Mouse (Mus musculus): ENCODE measurements around the gene Tbrg1.

DNA sequence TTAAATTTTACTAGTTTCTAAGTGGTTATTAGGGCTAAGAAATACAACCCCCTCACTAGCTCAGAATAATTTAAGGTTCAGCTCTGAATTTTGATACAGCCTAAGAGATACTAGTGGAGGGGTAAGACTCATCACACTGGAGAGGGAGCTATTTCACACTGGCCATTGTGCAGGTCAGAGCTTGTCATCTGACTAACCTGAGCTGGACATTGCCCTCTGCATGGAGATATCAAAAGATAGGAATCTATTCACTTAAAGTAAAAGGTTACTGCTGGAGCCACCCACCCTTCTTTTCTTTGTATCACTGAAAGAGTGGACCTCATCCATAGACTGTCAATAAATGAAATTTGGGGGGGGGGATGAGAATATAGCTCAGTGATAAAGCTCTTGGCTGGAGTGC, 42.8 kb downstream of the Tbrg1 start:
- TF ChIP-seq POLR2A (IDR thresholded peaks at IDR 0.05; ENCODE audit: borderline replicate concordance, extremely low read depth, insufficient read depth, insufficient read length, poor library complexity, severe bottlenecking) (no peak), CTCF (IDR thresholded peaks at IDR 0.05; ENCODE audit: borderline replicate concordance, extremely low read depth, insufficient read depth, insufficient read length) (no peak)

Data from brain, embryonic 14.5 days (tissue).